Mouse (Mus musculus) small intestine, adult 2 months (tissue): ENCODE measurements at regions not wholly inside any gene's neighbourhood (a gene's known extent, or its start where the extent isn't known, plus 50 kb on each side); places are given as distances from the start of the nearest gene placed in this dataset.
"Not testable (repeated sequence)": the region's sequence is repeated elsewhere in the genome, so short reads cannot be mapped to it uniquely, and the experiment has no call there.

Experiments
- CTCF ChIP-seq: fragments of 200-500 bp; IDR thresholded peaks from 2 replicates; pipeline ENCODE4 v1.5.1; 2012; ENCODE audit warnings: low read depth, mild to moderate bottlenecking, control low read depth, inconsistent platforms, low read length, moderate library complexity, mixed read lengths; ENCODE audit not compliant: insufficient replicate concordance, insufficient read length; ENCODE audit errors: extremely low read depth
- POLR2A ChIP-seq: fragments of 200-500 bp; IDR thresholded peaks from 2 replicates; pipeline ENCODE4 v1.6.1; 2012; ENCODE audit warnings: low read depth, mild to moderate bottlenecking, control low read depth, inconsistent platforms, low read length, moderate library complexity

- TF ChIP-seq POLR2A, CTCF: not testable (repeated sequence)
These were observed 67.5 kb upstream of the Lemd2 start for GRCm38 (mm10) chr17:27271756-27272155.
